Mouse (Mus musculus): Measurements from ENCODE around the gene Wdr34. TPM values are rescaled to one million over a fixed set of nuclear protein-coding genes. Genes with fewer than 3 reads are reported as not detected.

Wdr34 gene
- polyA plus RNA-seq, 1 experiment from 2014 or later = 15.4 TPM

DNA sequence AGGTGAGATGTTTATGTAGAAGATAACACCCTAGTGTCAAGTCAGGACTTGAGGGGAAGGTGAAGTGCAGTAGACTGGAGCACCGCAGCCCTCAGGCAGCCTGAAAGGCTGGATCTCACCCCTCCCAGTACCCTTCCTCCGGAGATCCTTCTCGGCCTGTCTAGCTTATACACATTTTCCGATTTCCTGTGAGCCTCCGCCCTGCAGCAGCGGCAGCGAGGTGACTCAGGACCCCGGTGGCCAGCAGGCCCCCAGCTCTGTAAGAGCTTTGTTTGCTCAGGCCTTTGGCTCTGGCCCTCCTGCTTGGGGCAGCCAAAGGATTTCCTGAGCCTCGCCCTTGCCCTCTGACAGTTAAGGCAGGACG, 29.6 kb upstream of the Wdr34 start:
- H3K27ac ChIP-seq = peak overlapping the region; percentile 84
- 0 out of 2 replicates have a peak, but pooled peaks cover 6% of the 10 kb centered on the region for H3K27me3 ChIP-seq (replicated peaks)
- peak overlapping the region; percentile 98 for H3K4me2 ChIP-seq
- H3K36me3 ChIP-seq = peaks cover 8% of the 10 kb centered on the region
- no peaks in the 10 kb centered on the region for H3K9me3 ChIP-seq (replicated peaks)
- WGBS (ENCODE audit: insufficient replicate concordance) = 9% methylated on average over 10 of the region's 10 CpGs
- H3K4me3 ChIP-seq = peak overlapping the region; percentile 68
- H3K4me1 ChIP-seq = peaks cover 32% of the 10 kb centered on the region
- peak; percentile 47 for ATAC-seq
- peak overlapping the region; percentile 74 for H3K9ac ChIP-seq

DNA sequence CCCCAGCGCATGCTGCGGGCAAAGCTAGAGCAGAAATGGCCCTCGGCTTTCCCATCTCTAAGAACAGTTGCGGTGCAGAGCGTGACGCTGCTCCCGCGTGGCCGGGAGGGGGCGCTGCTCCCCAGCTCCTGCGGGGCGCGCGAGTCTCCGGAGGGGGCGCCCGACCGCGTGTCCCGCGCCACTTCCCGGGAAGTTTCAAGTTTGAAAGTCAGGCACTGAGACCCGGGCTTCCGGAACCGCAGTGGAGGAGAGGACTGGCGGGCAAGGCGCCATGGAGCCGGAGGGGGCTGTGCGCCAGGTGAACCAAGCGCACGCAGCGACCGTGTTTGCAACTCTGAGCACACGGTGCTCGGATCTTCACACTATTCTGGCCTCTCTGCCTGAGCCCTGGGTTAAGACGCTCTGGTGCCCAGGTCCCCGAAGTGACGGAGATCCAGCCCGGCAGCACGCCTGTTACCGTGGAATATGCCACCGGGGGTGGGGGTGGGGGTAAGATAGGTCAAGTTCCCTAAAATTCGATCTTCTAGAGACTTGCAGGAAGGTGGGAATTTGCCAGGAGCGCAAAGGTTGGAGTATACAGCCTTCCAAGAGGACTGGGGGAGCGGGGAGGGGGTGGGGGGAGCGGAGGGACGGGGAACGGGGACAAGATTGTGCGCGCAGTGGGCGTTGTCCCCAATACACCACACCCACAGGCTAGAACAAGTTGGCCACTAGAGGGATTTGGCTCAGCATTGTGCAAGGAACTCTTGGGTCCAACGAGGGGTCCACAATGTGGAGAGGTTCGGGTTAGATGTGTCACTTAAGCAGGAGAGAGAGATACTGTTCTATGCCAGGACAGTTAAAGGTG, 29.0 kb upstream of the Wdr34 start, which contains the start of gene Pkn3:
Pkn3 (plus strand) TSS at position 183 of the 847 bp plus-strand sequence.
- 0 out of 2 replicates have a peak, but pooled peaks cover 6% of the 10 kb centered on the region for H3K27me3 ChIP-seq (replicated peaks)
- WGBS (ENCODE audit: insufficient replicate concordance) = under 1% methylated on average over 53 of the region's 53 CpGs
- H3K4me1 ChIP-seq = peaks cover 32% of the 10 kb centered on the region
- peaks cover 14% of the 10 kb centered on the region for H3K36me3 ChIP-seq
- ATAC-seq = peak; percentile 71
- H3K27ac ChIP-seq = peak within 1 kb of the TSS; percentile 84
- no peaks in the 10 kb centered on the region for H3K9me3 ChIP-seq (replicated peaks)
- H3K9ac ChIP-seq = peak within 1 kb of the TSS; percentile 74
- peak within 1 kb of the TSS; percentile 98 for H3K4me2 ChIP-seq
- H3K4me3 ChIP-seq = peak within 1 kb of the TSS; percentile 68

DNA sequence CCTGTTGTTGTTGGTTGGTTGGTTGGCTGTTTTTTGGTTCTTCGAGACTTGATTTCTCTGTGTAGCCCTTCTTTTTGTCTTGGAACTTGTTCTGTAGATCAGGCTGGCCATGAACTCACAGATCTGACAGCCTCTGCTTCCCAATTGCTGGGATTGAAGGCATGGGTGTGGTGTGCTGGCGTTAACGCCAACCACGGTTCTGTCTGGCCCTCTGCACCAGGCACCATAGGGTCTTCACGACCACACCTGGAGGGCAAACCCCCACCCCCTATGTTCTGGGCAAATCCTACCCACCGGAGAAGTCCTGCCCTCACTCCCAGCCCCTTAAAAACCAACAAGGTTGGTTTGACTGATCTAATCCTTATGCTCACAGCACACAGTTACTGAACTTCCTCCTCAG, 28.3 kb upstream of the Wdr34 start:
- H3K27ac ChIP-seq = peak overlapping the region; percentile 54
- H3K4me1 ChIP-seq = peaks cover 32% of the 10 kb centered on the region
- peak overlapping the region; percentile 68; the same call in 1 of the 2 replicates for H3K4me3 ChIP-seq
- H3K27me3 ChIP-seq (replicated peaks) = 0 out of 2 replicates have a peak, but pooled peaks cover 6% of the 10 kb centered on the region
- peak; percentile 13; the same call in 1 of the 2 replicates for ATAC-seq
- WGBS (ENCODE audit: insufficient replicate concordance) = 45% methylated on average over 6 of the region's 6 CpGs
- no peaks in the 10 kb centered on the region for H3K9me3 ChIP-seq (replicated peaks)
- peaks cover 20% of the 10 kb centered on the region for H3K36me3 ChIP-seq
- H3K4me2 ChIP-seq = peak overlapping the region; percentile 98
- 0 out of 2 replicates have a peak overlapping the region, but pooled peaks have one; percentile 13 for H3K9ac ChIP-seq

DNA sequence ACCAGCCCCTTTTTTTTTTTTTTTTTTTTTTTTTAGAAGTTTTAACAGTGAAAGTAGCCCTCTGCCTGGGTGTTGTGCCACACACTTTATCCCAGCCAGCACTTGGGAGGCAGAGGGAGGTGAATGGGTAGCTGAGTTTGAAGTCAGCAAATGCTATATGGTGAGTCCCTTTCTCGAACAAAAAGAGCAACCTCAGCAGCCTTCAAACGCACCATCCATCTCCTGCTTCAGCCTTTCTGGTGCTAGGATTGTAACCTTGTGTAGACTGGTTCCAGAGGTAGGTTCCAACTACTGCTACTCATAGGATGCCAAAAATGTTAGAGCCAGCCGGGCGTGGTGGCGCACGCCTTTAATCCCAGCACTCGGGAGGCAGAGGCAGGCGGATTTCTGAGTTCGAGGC, 27.8 kb upstream of the Wdr34 start:
- WGBS (ENCODE audit: insufficient replicate concordance) = 83% methylated on average over 9 of the region's 9 CpGs
- Histone ChIP-seq H3K9me3 (replicated peaks) (no peaks in the 10 kb centered on the region), H3K27me3 (replicated peaks) (0 out of 2 replicates have a peak, but pooled peaks cover 6% of the 10 kb centered on the region), H3K4me2 (no peak overlapping the region), H3K27ac (no peak overlapping the region), H3K9ac (no peak overlapping the region), H3K36me3 (peaks cover 23% of the 10 kb centered on the region), H3K4me1 (peaks cover 32% of the 10 kb centered on the region), H3K4me3 (no peak overlapping the region)
- ATAC-seq = no peak

DNA sequence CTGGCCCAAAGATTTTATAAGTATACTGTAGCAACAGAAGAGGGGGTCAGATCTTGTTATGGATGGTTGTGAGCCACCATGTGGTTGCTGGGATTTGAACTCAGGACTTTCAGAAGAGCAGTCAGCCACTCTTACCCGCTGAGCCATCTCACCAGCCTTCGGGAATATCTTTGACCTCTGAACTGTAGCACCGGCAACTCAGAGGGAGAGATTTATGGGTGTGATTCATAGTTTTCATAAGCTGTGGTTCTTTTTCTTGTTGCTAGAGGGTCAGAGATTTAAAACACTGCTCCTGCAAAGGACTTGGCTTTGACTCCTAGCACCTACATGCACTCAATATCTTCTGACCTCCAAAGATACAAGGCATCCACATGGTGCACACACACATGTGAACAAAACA, 26.9 kb upstream of the Wdr34 start:
- no peak overlapping the region for H3K4me2 ChIP-seq
- ATAC-seq = no peak
- H3K9ac ChIP-seq = no peak overlapping the region
- H3K4me3 ChIP-seq = no peak overlapping the region
- 69% methylated on average over 3 of the region's 3 CpGs for WGBS (ENCODE audit: insufficient replicate concordance)
- peaks cover 32% of the 10 kb centered on the region for H3K4me1 ChIP-seq
- H3K36me3 ChIP-seq = peaks cover 25% of the 10 kb centered on the region
- 0 out of 2 replicates have a peak, but pooled peaks cover 6% of the 10 kb centered on the region for H3K27me3 ChIP-seq (replicated peaks)
- no peak overlapping the region for H3K27ac ChIP-seq
- H3K9me3 ChIP-seq (replicated peaks) = no peaks in the 10 kb centered on the region

DNA sequence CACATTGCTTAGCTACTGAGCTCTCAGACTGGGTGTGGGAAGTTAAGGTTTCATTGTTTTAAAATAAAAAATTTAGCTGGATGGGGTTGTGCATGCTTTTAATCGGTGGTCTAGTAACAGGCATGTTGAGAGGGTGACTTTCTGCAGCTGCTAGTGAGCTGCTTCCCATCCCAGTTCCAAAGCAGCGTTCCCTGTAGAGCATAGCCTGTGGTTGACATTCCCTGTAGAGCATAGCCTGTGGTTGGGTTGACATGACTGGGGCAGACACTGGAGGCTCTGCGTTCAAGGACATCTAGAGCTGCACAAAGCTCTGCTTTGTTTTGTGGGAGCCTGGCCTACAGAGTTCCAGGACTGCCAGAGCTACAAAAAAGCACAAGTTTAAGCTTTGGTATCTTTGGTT, 24.6 kb upstream of the Wdr34 start:
- 70% methylated on average over 3 of the region's 3 CpGs for WGBS (ENCODE audit: insufficient replicate concordance)
- Histone ChIP-seq H3K9me3 (replicated peaks) (no peaks in the 10 kb centered on the region), H3K27ac (no peak overlapping the region), H3K36me3 (peaks cover 48% of the 10 kb centered on the region), H3K4me2 (no peak overlapping the region), H3K27me3 (replicated peaks) (no peaks in the 10 kb centered on the region), H3K4me1 (peaks cover 23% of the 10 kb centered on the region), H3K4me3 (no peak overlapping the region), H3K9ac (no peak overlapping the region)
- no peak for ATAC-seq

DNA sequence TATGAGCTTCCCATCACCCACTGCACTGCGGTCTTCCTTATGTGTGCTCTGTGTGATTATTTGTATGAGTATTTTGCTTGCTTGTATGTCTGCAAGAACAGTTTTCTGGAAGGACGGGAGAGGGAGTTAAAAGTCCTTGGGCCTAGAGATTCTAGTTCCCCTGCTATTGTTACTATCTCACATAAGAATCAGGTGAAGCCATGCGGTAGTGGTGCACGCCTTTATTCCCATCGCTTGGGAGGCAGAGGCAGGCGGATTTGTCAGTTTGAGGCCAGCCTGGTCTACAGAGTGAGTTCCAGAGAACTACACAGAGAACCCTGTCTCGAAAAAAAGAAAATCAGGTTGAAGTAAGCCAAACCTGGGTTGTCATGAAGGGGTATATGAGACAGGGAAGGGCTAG, 24.2 kb upstream of the Wdr34 start:
- H3K4me3 ChIP-seq = no peak overlapping the region
- ATAC-seq = no peak
- 63% methylated on average over 7 of the region's 7 CpGs for whole genome bisulfite sequencing (ENCODE audit: insufficient replicate concordance)
- no peaks in the 10 kb centered on the region for H3K27me3 ChIP-seq (replicated peaks)
- H3K9ac ChIP-seq = no peak overlapping the region
- H3K27ac ChIP-seq = no peak overlapping the region
- H3K4me2 ChIP-seq = no peak overlapping the region
- peaks cover 52% of the 10 kb centered on the region for H3K36me3 ChIP-seq
- no peaks in the 10 kb centered on the region for H3K9me3 ChIP-seq (replicated peaks)
- peaks cover 23% of the 10 kb centered on the region for H3K4me1 ChIP-seq

DNA sequence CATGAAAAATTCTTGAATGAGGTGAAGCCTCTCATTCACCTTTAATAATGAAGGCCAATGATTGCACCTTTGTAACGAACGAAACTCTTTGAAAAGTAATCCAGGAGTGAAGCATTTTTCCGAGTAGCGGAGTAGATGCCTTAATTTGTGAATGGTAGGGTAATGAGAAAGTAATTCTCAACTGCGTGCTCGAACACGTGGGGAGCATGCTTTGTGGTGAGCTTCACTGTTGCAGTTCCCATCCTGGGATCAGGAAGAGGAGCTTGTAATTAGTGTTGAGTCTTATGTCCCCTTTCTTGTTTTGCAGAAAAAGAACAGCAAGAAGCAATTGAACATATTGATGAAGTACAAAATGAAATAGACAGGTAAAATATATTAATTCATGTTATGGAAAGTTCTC, 19.3 kb upstream of the Wdr34 start:
- Histone ChIP-seq H3K9me3 (replicated peaks) (no peaks in the 10 kb centered on the region), H3K36me3 (peaks cover 43% of the 10 kb centered on the region), H3K4me1 (peaks cover 48% of the 10 kb centered on the region), H3K4me2 (peak overlapping the region; percentile 97), H3K27me3 (replicated peaks) (no peaks in the 10 kb centered on the region), H3K9ac (peak overlapping the region; percentile 98), H3K27ac (peak overlapping the region; percentile 97), H3K4me3 (peak overlapping the region; percentile 99)
- WGBS (ENCODE audit: insufficient replicate concordance) = 31% methylated on average over 7 of the region's 7 CpGs
- ATAC-seq = no peak

DNA sequence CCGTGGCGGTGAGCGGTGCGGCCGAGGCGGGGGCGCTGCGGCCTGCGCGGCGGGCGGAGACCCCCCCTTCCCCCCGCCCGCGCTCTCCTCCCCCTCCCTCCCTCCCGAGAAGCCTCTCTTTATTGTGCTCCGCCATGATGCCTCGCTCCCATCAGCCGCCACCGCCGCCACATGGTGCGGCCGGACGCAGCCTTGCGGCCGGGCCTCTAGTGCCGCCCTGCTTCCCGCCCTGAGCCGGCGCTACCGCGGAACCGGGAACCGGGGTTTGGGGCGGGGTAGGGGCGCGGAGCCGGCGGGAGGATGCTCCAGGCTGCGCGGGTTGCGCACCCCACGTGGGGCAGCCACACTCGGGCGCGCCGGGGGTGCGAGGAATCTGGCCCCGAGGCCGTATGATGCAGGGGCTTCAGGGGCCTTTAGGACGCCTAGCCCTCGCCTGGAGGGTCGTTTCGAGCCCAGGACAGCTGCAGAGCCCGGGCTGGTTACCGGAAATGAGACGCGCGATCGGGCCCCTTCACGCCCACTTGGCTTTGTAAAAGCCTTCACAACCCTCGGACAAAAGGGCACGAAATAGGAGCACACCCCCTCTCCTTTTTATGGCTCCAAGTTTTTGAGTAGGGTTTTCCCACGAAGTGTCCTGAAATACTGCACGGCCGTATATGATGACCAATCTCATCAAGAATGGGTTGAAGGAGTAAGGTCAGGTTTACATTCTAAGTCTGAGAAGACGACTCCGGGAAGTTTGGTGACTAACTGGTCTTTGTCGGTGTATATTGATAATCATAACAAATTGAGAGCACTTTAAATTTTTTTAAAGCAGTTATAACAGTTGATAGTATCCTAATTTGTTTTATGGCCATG, 18.6 kb upstream of the Wdr34 start:
- under 1% methylated on average over 53 of the region's 69 CpGs for WGBS (ENCODE audit: insufficient replicate concordance)

DNA sequence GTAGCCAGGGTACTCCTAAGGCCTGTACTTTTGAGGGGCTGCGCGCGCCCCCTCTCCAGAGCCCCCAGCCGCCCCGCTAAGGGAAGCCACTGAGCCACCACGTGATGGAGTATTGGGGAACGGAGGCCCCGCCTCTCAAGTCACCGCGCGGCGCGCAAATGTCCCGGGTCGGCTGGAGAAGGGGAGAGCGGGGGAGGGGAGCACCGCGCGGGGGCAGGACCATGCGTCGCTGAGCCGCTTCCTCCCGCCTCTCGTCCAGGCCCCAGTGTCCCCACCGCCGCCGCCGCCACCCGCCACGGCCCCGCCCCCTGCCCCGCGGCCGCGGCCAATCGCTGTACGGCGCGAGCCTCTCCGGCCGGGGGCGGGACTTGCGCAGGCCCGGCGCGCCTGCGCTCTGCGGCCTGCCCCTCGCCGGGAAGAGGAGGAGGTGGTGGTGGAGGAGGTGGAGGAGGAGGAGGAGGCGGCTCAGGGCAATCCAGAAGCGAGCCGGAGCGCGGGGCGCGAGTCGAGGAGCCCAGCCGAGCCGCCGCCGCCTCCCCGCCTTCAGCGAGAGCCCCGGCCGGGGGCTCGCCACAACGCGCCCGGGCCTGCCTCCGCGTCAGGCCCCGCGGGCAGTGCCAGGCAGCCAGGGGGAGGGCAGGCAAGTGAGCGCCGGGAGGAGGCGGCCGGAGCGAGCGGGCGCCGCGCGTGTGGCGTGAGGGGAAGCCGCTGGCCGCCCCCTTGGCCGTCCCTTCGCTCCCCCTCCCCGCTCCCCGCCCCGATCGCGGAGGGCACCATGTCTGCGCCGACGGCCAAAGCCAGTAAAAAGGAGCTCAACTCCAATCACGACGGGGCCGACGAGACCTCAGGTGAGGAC, 17.6 kb upstream of the Wdr34 start:
- H3K27ac ChIP-seq = peak overlapping the region; percentile 97
- H3K9me3 ChIP-seq (replicated peaks) = no peaks in the 10 kb centered on the region
- peak overlapping the region; percentile 97 for H3K4me2 ChIP-seq
- peaks cover 64% of the 10 kb centered on the region for H3K4me1 ChIP-seq
- peak overlapping the region; percentile 99 for H3K4me3 ChIP-seq
- ATAC-seq = peak; percentile 89
- H3K36me3 ChIP-seq = peaks cover 32% of the 10 kb centered on the region
- under 1% methylated on average over 83 of the region's 101 CpGs for WGBS (ENCODE audit: insufficient replicate concordance)
- H3K9ac ChIP-seq = peak overlapping the region; percentile 98
- no peaks in the 10 kb centered on the region for H3K27me3 ChIP-seq (replicated peaks)

More for the DNA sequence above, 18.6 kb upstream of the Wdr34 start:
- H3K27ac ChIP-seq = peak overlapping the region; percentile 97
- no peaks in the 10 kb centered on the region for H3K27me3 ChIP-seq (replicated peaks)
- H3K4me1 ChIP-seq = peaks cover 55% of the 10 kb centered on the region
- peak overlapping the region; percentile 97 for H3K4me2 ChIP-seq
- no peaks in the 10 kb centered on the region for H3K9me3 ChIP-seq (replicated peaks)
- ATAC-seq = no peak
- peaks cover 36% of the 10 kb centered on the region for H3K36me3 ChIP-seq
- peak overlapping the region; percentile 99 for H3K4me3 ChIP-seq
- peak overlapping the region; percentile 98 for H3K9ac ChIP-seq

DNA sequence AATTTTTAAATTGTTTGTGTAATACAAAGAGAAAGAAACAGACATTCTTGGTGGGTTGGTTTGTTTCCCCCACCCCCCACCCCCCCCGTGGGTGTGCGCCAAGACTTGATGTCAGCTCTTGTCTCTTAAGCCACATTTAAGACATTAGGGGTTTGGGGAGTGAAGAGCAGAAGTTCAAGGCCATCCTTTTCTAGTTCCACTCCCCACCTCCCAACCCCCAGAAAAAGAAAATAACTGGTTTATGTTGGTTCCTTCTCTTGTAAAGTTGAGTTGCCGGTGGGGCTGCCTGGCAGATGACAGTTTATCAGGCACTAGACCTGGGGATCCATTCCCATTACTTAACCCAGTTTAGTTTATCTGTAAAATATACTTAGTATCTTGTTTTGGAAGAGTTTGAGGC, 15.6 kb upstream of the Wdr34 start:
- H3K27ac ChIP-seq = peak overlapping the region; percentile 92
- H3K9me3 ChIP-seq (replicated peaks) = no peaks in the 10 kb centered on the region
- H3K4me1 ChIP-seq = peaks cover 73% of the 10 kb centered on the region
- H3K9ac ChIP-seq = peak overlapping the region; percentile 83
- H3K36me3 ChIP-seq = peaks cover 17% of the 10 kb centered on the region
- 8% methylated on average over 3 of the region's 3 CpGs for WGBS (ENCODE audit: insufficient replicate concordance)
- no peaks in the 10 kb centered on the region for H3K27me3 ChIP-seq (replicated peaks)
- peak overlapping the region; percentile 97 for H3K4me2 ChIP-seq
- peak overlapping the region; percentile 76 for H3K4me3 ChIP-seq
- no peak for ATAC-seq
